Mouse (Mus musculus): ENCODE data around the gene Gm28308. TPM values are rescaled to one million over a fixed set of nuclear protein-coding genes. Genes with fewer than 3 reads are reported as not detected.
A peak's percentile ranks its signal among the peaks of the same experiment; 100 is the strongest.

Gm28308 gene
- total RNA-seq, 2 experiments from 2014 or later = 0.73 TPM; not detected in 1

GRCm38 (mm10) chr6:52118903-52119635, 94.1 kb downstream of the Gm28308 start:
- no peak for DNase-seq (ENCODE audit: low spot score in 2 of 2)

DNA sequence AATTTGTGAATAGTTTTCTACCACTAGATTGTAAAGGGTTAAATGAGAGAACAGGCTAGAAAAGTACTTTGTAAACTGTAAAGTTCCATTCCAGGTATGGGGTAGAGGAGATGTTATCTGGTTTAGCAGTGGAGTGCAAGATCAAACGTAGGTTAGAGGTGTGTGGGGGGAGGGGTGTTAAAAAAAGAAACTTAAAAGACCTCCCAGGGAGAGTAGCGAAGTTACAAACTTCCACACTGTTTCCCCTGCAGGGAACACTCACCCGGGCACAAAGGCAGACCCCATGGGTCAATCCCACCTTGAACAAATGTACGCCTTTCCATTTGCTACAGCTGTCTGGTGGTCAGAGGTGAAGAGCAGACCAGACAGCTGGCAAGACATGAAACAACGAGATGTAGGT, 97.2 kb downstream of the Gm28308 start:
- no peak for DNase-seq (ENCODE audit: low spot score in 2 of 2)

Small RNA genes lying within 50 kb of the gene (microRNA-seq; reads per million reads assigned to microRNA genes)
- gene Mir196b = 11,370 reads per million, percentile 94 among the genes with 10 or more reads in this experiment

Other genes starting within 250 kb of the Gm28308 start
- gene Skap2, start 200.8 kb downstream of the Gm28308 start, total RNA-seq (2021) = 10 to 100 TPM; 10.0 to 12.3 TPM
- under 1 TPM; 0.34 to 0.54 TPM for gene Hoxa1, start 55.0 kb downstream of the Gm28308 start, total RNA-seq (2021)
- 1 to 10 TPM; 1.1 to 1.5 TPM for gene Hoxa2, start 48.5 kb downstream of the Gm28308 start, total RNA-seq (2021)
- gene 5730596B20Rik, start 35.8 kb downstream of the Gm28308 start, total RNA-seq (2021) = under 1 TPM; 0.34 to 0.54 TPM
- 10 to 100 TPM in 1 of 2 experiments, 1 to 10 TPM in 1; 9.2 to 11.8 TPM for gene Hoxa4, start 21.6 kb downstream of the Gm28308 start, total RNA-seq (2021)
- 1 to 10 TPM; 4.4 to 5.1 TPM for gene Hoxa5, start 8.8 kb downstream of the Gm28308 start, total RNA-seq (2021)
- 1 to 10 TPM; 3.0 to 3.5 TPM for gene Hoxa6, start 4.6 kb downstream of the Gm28308 start, total RNA-seq (2021)
- gene Hoxa3, start within 50 bp of the Gm28308 start, total RNA-seq (2021) = 1 to 10 TPM; 3.2 to 4.1 TPM
- 10 to 100 TPM; 11.2 to 12.5 TPM for gene Hoxa7, start 8.5 kb upstream of the Gm28308 start, total RNA-seq (2021)
- 10 to 100 TPM; 16.5 to 17.7 TPM for gene Hoxa9, start 17.8 kb upstream of the Gm28308 start, total RNA-seq (2021)
- gene Hoxa10, start 27.5 kb upstream of the Gm28308 start, total RNA-seq (2021) = 10 to 100 TPM; 31.5 to 32.3 TPM
- 1 to 10 TPM; 6.0 to 6.6 TPM for gene Hoxa11, start 32.5 kb upstream of the Gm28308 start, total RNA-seq (2021)
- gene Hoxa13, start 47.5 kb upstream of the Gm28308 start, total RNA-seq (2021) = 1 to 10 TPM; 1.1 to 1.3 TPM
- not detected for gene Evx1, start 100.2 kb upstream of the Gm28308 start, total RNA-seq (2021)